Mouse (Mus musculus): Measurements from ENCODE around the gene Olfr1390.
"Not testable (repeated sequence)": the region's sequence is repeated elsewhere in the genome, so short reads cannot be mapped to it uniquely, and the experiment has no call there.

The Olfr1390 gene

DNA sequence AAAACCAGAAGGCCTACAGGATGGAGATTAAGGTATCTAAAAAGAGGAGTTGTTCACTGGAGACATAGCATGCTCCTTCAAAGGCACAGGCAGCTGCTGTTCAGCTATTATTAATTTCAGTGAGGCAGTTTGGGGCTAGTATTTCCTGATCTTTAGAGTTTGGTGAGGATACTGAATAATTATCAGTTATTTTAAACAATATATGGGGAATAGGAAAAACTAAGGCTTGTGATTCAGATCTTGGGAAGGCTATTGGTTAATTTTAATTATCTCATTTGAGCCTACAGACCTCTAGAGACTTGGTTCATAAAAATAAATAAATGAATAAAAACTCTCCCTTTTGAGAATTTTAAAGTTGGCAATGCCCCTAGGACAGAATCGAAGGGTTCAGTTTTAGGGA lies at the start of gene Olfr1390:
Gene Olfr1390, plus strand, starts transcription at position 301 of the 400 bp plus-strand sequence.
- Histone ChIP-seq H3K36me3 (ENCODE audit: control insufficient read depth, insufficient read depth, low read length, poor library complexity, severe bottlenecking) (no peaks in the 10 kb centered on the region), H3K27me3 (ENCODE audit: control insufficient read depth, insufficient read depth, low read length, poor library complexity, severe bottlenecking) (no peaks in the 10 kb centered on the region)
- DNase-seq (ENCODE audit: low read depth, low spot score) = no peak

DNA sequence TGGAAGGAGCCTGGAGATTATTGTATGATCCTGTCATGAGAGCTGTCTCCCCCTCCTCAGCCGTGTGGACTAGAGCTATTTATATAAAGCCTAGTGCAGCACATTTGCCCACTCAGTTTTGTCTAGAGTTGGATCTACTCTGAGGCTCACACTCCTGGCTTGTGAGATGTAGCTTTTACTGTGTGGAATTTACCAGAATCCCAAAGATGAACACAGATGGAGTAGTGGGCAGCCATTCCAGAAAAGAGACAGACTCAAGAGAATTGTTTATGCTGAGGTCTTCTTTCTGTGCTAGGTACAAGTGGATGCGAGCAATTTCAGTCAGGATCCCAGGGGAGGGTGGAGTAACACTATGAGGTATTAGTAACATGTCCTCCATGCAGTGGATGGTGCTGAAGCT lies 47.7 kb upstream of the Olfr1390 start:
- no peaks in the 10 kb centered on the region; the same call in 1 of the 2 replicates for H3K27me3 ChIP-seq (ENCODE audit: control insufficient read depth, insufficient read depth, low read length, poor library complexity, severe bottlenecking)
- no peak for DNase-seq (ENCODE audit: low read depth, low spot score)
- no peaks in the 10 kb centered on the region for H3K36me3 ChIP-seq (ENCODE audit: control insufficient read depth, insufficient read depth, low read length, poor library complexity, severe bottlenecking)

- Histone ChIP-seq H3K27me3 (ENCODE audit: control insufficient read depth, insufficient read depth, low read length, poor library complexity, severe bottlenecking) (no peaks in the 10 kb centered on the region; the same call in 1 of the 2 replicates), H3K36me3 (ENCODE audit: control insufficient read depth, insufficient read depth, low read length, poor library complexity, severe bottlenecking) (no peaks in the 10 kb centered on the region)
- DNase-seq (ENCODE audit: low read depth, low spot score) = no peak
These were observed 42.2 kb upstream of the Olfr1390 start for GRCm38 (mm10) chr11:49292777-49293176.

DNA sequence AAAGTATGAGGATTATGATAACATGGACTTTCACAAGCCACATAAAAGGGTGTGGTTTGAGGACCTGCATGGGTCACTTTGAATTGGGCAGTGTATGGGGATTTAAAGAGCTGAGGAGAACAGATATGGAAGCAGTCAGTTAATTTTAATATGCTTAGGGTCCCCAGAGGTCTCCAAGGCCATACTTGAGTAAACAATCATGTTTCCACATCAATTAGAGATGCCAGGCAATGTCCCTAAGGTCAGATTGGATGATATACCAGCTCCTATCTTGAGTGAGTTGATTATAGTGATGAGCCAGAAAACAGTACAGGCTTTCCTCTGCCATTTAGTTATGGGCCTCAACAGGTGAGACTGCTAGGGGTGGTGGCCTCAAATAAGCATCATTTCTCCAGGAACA lies 30.5 kb upstream of the Olfr1390 start, which contains the start of gene Olfr10:
Gene Olfr10, plus strand, starts transcription at position 301 of the 400 bp plus-strand sequence.
- DNase-seq (ENCODE audit: low read depth, low spot score) = no peak
- Histone ChIP-seq H3K27me3 (ENCODE audit: control insufficient read depth, insufficient read depth, low read length, poor library complexity, severe bottlenecking) (no peaks in the 10 kb centered on the region), H3K36me3 (ENCODE audit: control insufficient read depth, insufficient read depth, low read length, poor library complexity, severe bottlenecking) (no peaks in the 10 kb centered on the region)

DNA sequence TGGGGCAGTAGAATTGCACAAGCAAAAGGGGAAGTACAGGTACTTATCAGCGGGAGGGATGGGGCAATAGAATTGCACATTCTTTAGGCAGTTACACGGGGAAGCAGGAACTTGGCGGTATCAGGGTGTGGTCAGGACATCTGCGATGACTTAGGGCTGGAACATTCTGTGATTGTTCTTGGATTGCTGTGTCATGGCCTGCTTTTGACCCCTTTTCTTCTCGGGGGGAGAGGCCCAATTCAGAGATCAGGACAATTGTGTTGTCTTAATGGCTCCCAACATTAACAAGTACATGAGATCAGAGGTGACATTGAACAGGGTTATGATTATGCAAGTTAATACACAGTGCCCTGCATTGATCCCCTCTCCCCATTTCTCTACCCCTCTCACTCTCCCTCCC lies 26.4 kb upstream of the Olfr1390 start:
- not testable (repeated sequence) for H3K27me3 ChIP-seq (ENCODE audit: control insufficient read depth, insufficient read depth, low read length, poor library complexity, severe bottlenecking); DNase-seq (ENCODE audit: low read depth, low spot score); H3K36me3 ChIP-seq (ENCODE audit: control insufficient read depth, insufficient read depth, low read length, poor library complexity, severe bottlenecking)

DNA sequence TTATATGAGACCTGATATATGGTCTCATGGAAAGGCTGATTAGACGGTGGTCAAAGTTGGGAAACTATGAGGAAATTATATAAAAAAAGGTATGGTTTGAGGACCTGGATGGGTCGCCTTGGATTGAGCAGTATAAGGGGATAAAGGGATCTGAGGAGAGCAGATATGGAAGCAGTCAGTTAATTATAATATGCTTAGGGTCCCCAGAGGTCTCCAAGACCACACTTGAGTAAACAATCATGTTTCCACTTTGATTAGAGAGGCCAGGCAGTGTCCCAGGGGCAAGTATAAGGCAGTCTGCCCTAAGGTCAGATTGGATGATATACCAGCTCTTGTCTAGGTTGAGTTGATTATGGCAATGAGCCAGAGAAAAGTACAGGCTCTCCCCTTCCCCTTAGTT lies 12.5 kb upstream of the Olfr1390 start, which contains the start of gene Olfr1391:
Gene Olfr1391, plus strand, starts transcription at position 301 of the 400 bp plus-strand sequence.
- no peaks in the 10 kb centered on the region for H3K36me3 ChIP-seq (ENCODE audit: control insufficient read depth, insufficient read depth, low read length, poor library complexity, severe bottlenecking)
- DNase-seq (ENCODE audit: low read depth, low spot score) = no peak
- H3K27me3 ChIP-seq (ENCODE audit: control insufficient read depth, insufficient read depth, low read length, poor library complexity, severe bottlenecking) = no peaks in the 10 kb centered on the region

GRCm38 (mm10) chr11:49326726-49327125 lies 8.3 kb upstream of the Olfr1390 start:
- DNase-seq (ENCODE audit: low read depth, low spot score) = no peak
- Histone ChIP-seq H3K36me3 (ENCODE audit: control insufficient read depth, insufficient read depth, low read length, poor library complexity, severe bottlenecking) (no peaks in the 10 kb centered on the region), H3K27me3 (ENCODE audit: control insufficient read depth, insufficient read depth, low read length, poor library complexity, severe bottlenecking) (no peaks in the 10 kb centered on the region)

DNA sequence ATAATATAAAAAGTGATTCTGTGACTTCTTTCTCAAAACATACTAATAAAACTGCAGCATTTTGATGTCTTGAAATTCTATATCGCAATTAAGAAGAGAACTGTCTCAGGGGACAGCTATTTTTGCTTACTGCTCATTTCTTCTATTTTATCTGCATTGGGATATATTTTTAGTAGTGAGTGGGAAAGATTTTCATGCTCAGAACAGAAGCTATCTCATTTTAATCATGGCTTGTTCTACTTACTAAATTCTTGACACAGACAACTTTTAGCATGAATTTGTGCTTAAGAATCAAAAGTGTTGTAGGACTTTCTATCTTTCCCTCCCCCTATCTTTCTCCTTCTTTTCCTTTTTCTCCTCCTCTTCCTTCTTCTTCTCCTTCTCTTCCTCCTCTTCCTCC lies 5.3 kb upstream of the Olfr1390 start:
- Histone ChIP-seq H3K36me3 (ENCODE audit: control insufficient read depth, insufficient read depth, low read length, poor library complexity, severe bottlenecking) (no peaks in the 10 kb centered on the region), H3K27me3 (ENCODE audit: control insufficient read depth, insufficient read depth, low read length, poor library complexity, severe bottlenecking) (no peaks in the 10 kb centered on the region)
- no peak for DNase-seq (ENCODE audit: low read depth, low spot score)

GRCm38 (mm10) chr11:49337150-49337832 lies 2.3 kb downstream of the Olfr1390 start:
- H3K27me3 ChIP-seq (ENCODE audit: control insufficient read depth, insufficient read depth, low read length, poor library complexity, severe bottlenecking) = no peaks in the 10 kb centered on the region
- DNase-seq (ENCODE audit: low read depth, low spot score) = no peak
- H3K36me3 ChIP-seq (ENCODE audit: control insufficient read depth, insufficient read depth, low read length, poor library complexity, severe bottlenecking) = no peaks in the 10 kb centered on the region

GRCm38 (mm10) chr11:49383133-49383532 lies 48.1 kb downstream of the Olfr1390 start:
- DNase-seq (ENCODE audit: low read depth, low spot score) = no peak
- no peaks in the 10 kb centered on the region for H3K27me3 ChIP-seq (ENCODE audit: control insufficient read depth, insufficient read depth, low read length, poor library complexity, severe bottlenecking)
- H3K36me3 ChIP-seq (ENCODE audit: control insufficient read depth, insufficient read depth, low read length, poor library complexity, severe bottlenecking) = no peaks in the 10 kb centered on the region

GRCm38 (mm10) chr11:49386118-49386517 lies 51.1 kb downstream of the Olfr1390 start:
- not testable (repeated sequence) for H3K36me3 ChIP-seq (ENCODE audit: control insufficient read depth, insufficient read depth, low read length, poor library complexity, severe bottlenecking); H3K27me3 ChIP-seq (ENCODE audit: control insufficient read depth, insufficient read depth, low read length, poor library complexity, severe bottlenecking); DNase-seq (ENCODE audit: low read depth, low spot score)

Measured in splenic B cell, adult 2 months (primary cell).